Mouse (Mus musculus): ENCODE measurements around the gene Pde1b. TPM values are rescaled to one million over a fixed set of nuclear protein-coding genes. Genes with fewer than 3 reads are reported as not detected.

Pde1b gene
- 69.6 and 72.0 TPM in 2 replicates for polyA plus RNA-seq (2015; fragmentation: Nextera tagmentation; extraction: Ambion mirVana)

GRCm38 (mm10) chr15:103502435-103503250 is at the start of gene Pde1b:
Pde1b (plus strand) TSS chr15:103503034.

GRCm38 (mm10) chr15:103453551-103454218 is 49.1 kb upstream of the Pde1b start, which contains the start of gene Nckap1l:
Nckap1l (plus strand) TSS chr15:103453794.

GRCm38 (mm10) chr15:103537822-103538213 is 35.0 kb downstream of the Pde1b start, which contains the start of gene Ppp1r1a:
Ppp1r1a (minus strand) TSS chr15:103538003.

GRCm38 (mm10) chr15:103564981-103565380 is 62.1 kb downstream of the Pde1b start, which contains the start of gene Glycam1:
Glycam1 (minus strand) TSS chr15:103565081.

Other genes starting within 250 kb of the Pde1b start
- gene Nfe2, start 244.6 kb upstream of the Pde1b start, polyA plus RNA-seq (2015; fragmentation: Nextera tagmentation; extraction: Ambion mirVana), result 0.43 and 0.88 TPM in 2 replicates
- gene Copz1, start 230.3 kb upstream of the Pde1b start, polyA plus RNA-seq (2015; fragmentation: Nextera tagmentation; extraction: Ambion mirVana), result 157 and 169 TPM in 2 replicates
- gene Gpr84, start 192.4 kb upstream of the Pde1b start, polyA plus RNA-seq (2015; fragmentation: Nextera tagmentation; extraction: Ambion mirVana), result 0.65 and 0.93 TPM in 2 replicates
- 25.7 and 27.6 TPM in 2 replicates for gene Zfp385a, start 162.9 kb upstream of the Pde1b start, polyA plus RNA-seq (2015; fragmentation: Nextera tagmentation; extraction: Ambion mirVana)
- 3.8 and 4.8 TPM in 2 replicates for gene Itga5, start 136.3 kb upstream of the Pde1b start, polyA plus RNA-seq (2015; fragmentation: Nextera tagmentation; extraction: Ambion mirVana)
- 0.32 TPM in 1 of 2 replicates, not detected in the other for gene Gtsf1, start 72.6 kb upstream of the Pde1b start, polyA plus RNA-seq (2015; fragmentation: Nextera tagmentation; extraction: Ambion mirVana)
- gene Gtsf2, start 54.6 kb upstream of the Pde1b start, polyA plus RNA-seq (2015; fragmentation: Nextera tagmentation; extraction: Ambion mirVana), result 0.33 and 0.44 TPM in 2 replicates
- gene Nckap1l, start 49.2 kb upstream of the Pde1b start, polyA plus RNA-seq (2015; fragmentation: Nextera tagmentation; extraction: Ambion mirVana), result 2.1 TPM in 2 replicates
- gene Ppp1r1a, start 35.0 kb downstream of the Pde1b start, polyA plus RNA-seq (2015; fragmentation: Nextera tagmentation; extraction: Ambion mirVana), result 179 and 180 TPM in 2 replicates
- gene Glycam1, start 62.0 kb downstream of the Pde1b start, polyA plus RNA-seq (2015; fragmentation: Nextera tagmentation; extraction: Ambion mirVana), result 0.44 TPM in 1 of 2 replicates, not detected in the other